Mouse (Mus musculus) MEL (cell line): ENCODE results near the gene Acot3. TPM values are rescaled to one million over a fixed set of nuclear protein-coding genes. Genes with fewer than 3 reads are reported as not detected.
"Not testable (repeated sequence)": the region's sequence is repeated elsewhere in the genome, so short reads cannot be mapped to it uniquely, and the experiment has no call there.

Experiments
- DNase-seq: peaks from one replicate; pipeline ENCODE4 v3.0.0; 2011; ENCODE audit warnings: low read depth, low spot score
- H3K27ac ChIP-seq: 2 replicates; pipeline ENCODE4 v1.5.1; 2012; ENCODE audit warnings: low read depth, mild to moderate bottlenecking, control low read depth, low read length, moderate library complexity; ENCODE audit not compliant: control insufficient read depth
- H3K27me3 ChIP-seq, 2 experiments: fragments of 150-350 bp in 1 of 2; sonication (generic) in 1 of 2; 2 replicates each; pipeline ENCODE4 v1.6.1; 2012; ENCODE audit warnings: low read length in 2 of 2, mild to moderate bottlenecking in 2 of 2, improper control_type of control experiment in 1 of 2, moderate library complexity in 1 of 2; ENCODE audit not compliant: insufficient read depth in 2 of 2, control insufficient read depth in 1 of 2
- H3K36me3 ChIP-seq, 2 experiments: 2 replicates each; pipeline ENCODE4 v1.6.1; 2012 to 2014; ENCODE audit warnings: low read length in 2 of 2, improper control_type of control experiment in 1 of 2, inconsistent platforms in 1 of 2, mild to moderate bottlenecking in 1 of 2; ENCODE audit not compliant: insufficient read depth in 2 of 2, control insufficient read depth in 1 of 2
- H3K4me1 ChIP-seq, 2 experiments: fragments of 150-350 bp in 1 of 2; sonication (generic) in 1 of 2; 2 replicates each; pipeline ENCODE4 v1.6.1; 2012; ENCODE audit warnings: low read length in 2 of 2, improper control_type of control experiment in 1 of 2, mild to moderate bottlenecking in 1 of 2; ENCODE audit not compliant: insufficient read depth in 2 of 2, control insufficient read depth in 1 of 2
- H3K4me3 ChIP-seq, 2 experiments: fragments of 150-350 bp in 1 of 2; sonication (generic) in 1 of 2; 2 replicates each; pipeline ENCODE4 v1.5.1; 2012; ENCODE audit warnings: low read depth in 2 of 2, low read length in 2 of 2, mild to moderate bottlenecking in 2 of 2, moderate library complexity in 2 of 2, control low read depth in 1 of 2, improper control_type of control experiment in 1 of 2; ENCODE audit not compliant: control insufficient read depth in 1 of 2, insufficient read depth in 1 of 2
- H3K79me2 ChIP-seq: 2 replicates; pipeline ENCODE4 v1.6.1; 2012; ENCODE audit warnings: mild to moderate bottlenecking, low read length, moderate library complexity; ENCODE audit not compliant: control insufficient read depth, poor library complexity, insufficient read depth
- H3K9ac ChIP-seq: 2 replicates; pipeline ENCODE4 v1.6.1; 2012; ENCODE audit warnings: low read depth, mild to moderate bottlenecking, control low read depth, low read length, moderate library complexity; ENCODE audit not compliant: control insufficient read depth, poor library complexity, severe bottlenecking
- H3K9me3 ChIP-seq: fragments of 150-350 bp; sonication (generic); replicated peaks from 2 replicates; pipeline ENCODE4 v1.6.1; 2012; ENCODE audit warnings: mild to moderate bottlenecking, low read length, improper control_type of control experiment, moderate library complexity; ENCODE audit not compliant: insufficient read depth
- ELF1 ChIP-seq: IDR thresholded peaks from 2 replicates; pipeline ENCODE4 v1.6.1; 2014; ENCODE audit warnings: low read depth, mild to moderate bottlenecking, inconsistent platforms, low read length, improper control_type of control experiment, moderate library complexity
- EP300 ChIP-seq, 2 experiments: IDR thresholded peaks; 2 replicates each; pipeline ENCODE4 v1.6.1; 2011; ENCODE audit warnings: improper control_type of control experiment in 2 of 2, low read length in 2 of 2, low read depth in 1 of 2, mild to moderate bottlenecking in 1 of 2
- HCFC1 ChIP-seq: IDR thresholded peaks from 2 replicates; pipeline ENCODE4 v1.6.1; 2012; ENCODE audit warnings: low read depth, mild to moderate bottlenecking, inconsistent platforms, low read length, improper control_type of control experiment, moderate library complexity
- MXI1 ChIP-seq: IDR thresholded peaks from 2 replicates; pipeline ENCODE4 v1.6.1; 2011; ENCODE audit warnings: mild to moderate bottlenecking, low read depth, low read length, improper control_type of control experiment
- SIN3A ChIP-seq: IDR thresholded peaks from 2 replicates; pipeline ENCODE4 v1.6.1; 2012; ENCODE audit warnings: low read length, improper control_type of control experiment, inconsistent platforms
- TAL1 ChIP-seq: IDR thresholded peaks from 2 replicates; pipeline ENCODE4 v1.6.1; 2012; ENCODE audit warnings: mild to moderate bottlenecking, inconsistent platforms, low read length, moderate library complexity, mixed read lengths
- TBP ChIP-seq: IDR thresholded peaks from 2 replicates; pipeline ENCODE4 v1.8.0; 2011; ENCODE audit warnings: low read depth, low read length, improper control_type of control experiment
- USF2 ChIP-seq, 2 experiments: IDR thresholded peaks; 2 replicates each; pipeline ENCODE4 v1.6.1; 2011 to 2012; ENCODE audit warnings: improper control_type of control experiment in 2 of 2, low read length in 2 of 2, borderline replicate concordance in 1 of 2, inconsistent platforms in 1 of 2, low read depth in 1 of 2, mild to moderate bottlenecking in 1 of 2; ENCODE audit not compliant: insufficient read depth in 1 of 2
- ZNF384 ChIP-seq: IDR thresholded peaks from 2 replicates; pipeline ENCODE4 v1.6.1; 2012; ENCODE audit warnings: low read depth, mild to moderate bottlenecking, inconsistent platforms, low read length, improper control_type of control experiment
- polyA plus RNA-seq, 2 experiments: library from polyadenylated mRNA; stranded (reverse) in 1 of 2; unstranded in 1 of 2; fragments of >175 nt in 1 of 2; fragments of >200 nt in 1 of 2; gene quantifications; 2 replicates each; pipeline versions ENCODE4 v1.2.1 to v1.2.4; 2012; ENCODE audit warnings: low replicate concordance in 2 of 2, low read depth in 1 of 2; ENCODE audit not compliant: insufficient read length in 2 of 2, insufficient read depth in 1 of 2, missing spikeins in 1 of 2
- total RNA-seq: library from RNA; depleted of rRNA; stranded (reverse); fragments of 300-350 nt; gene quantifications from 2 replicates; pipeline ENCODE4 v1.2.3, GENCODE M21; 2012

Gene Acot3
- total and polyA plus RNA-seq, 3 experiments: not detected

DNA sequence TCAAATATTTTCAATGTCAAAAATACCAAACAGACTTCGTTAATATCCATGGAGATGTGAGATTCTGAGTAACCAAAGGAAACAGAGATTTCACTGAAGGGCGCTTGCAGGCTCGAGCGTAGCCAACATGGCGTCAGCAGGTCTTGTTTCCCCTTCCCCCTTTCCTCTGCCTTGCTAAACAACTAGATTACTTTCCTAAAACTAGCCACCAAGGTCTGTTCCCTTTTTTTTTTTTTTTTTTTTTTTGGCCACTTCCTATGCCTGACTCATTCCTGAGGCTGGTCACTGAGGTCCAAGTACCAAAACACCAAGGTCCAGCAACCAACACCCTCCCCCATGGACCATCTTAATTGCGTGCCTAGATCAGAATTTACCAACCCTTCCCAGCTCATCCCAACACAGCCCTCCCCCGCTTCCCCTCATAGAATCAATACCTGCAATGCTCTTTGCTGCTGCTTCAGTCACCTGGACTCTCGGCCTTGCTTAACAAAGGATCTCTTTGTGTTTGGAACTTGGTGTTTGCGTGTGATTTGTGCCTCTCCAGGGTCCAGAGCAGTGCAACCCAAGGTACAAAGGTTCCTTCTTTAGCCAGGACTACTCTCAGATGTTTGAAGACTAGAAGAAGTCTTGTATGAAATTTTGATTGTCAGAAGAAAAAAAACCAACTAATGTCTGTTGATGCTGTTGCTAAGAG, 28.7 kb upstream of the Acot3 start:
- Histone ChIP-seq H3K36me3 (peaks cover 0 to 8% of the 10 kb centered on the region in 2 experiments; a peak in 2 of 4 replicates), H3K27me3 (no peaks in the 10 kb centered on the region), H3K4me3 (no peak overlapping the region), H3K9me3 (no peaks in the 10 kb centered on the region), H3K27ac (no peak overlapping the region), H3K79me2 (no peaks in the 10 kb centered on the region), H3K4me1 (peaks cover 0 to 10% of the 10 kb centered on the region in 2 experiments; a peak in 2 of 4 replicates), H3K9ac (no peak overlapping the region)
- TF ChIP-seq MXI1 (no peak), ELF1 (no peak), TAL1 (no peak), USF2 (IDR thresholded peaks at IDR 0.05; ENCODE audit: borderline replicate concordance in 1 of 2, insufficient read depth in 1 of 2, low read depth in 1 of 2, low read length in 2 of 2) (no peak), ZNF384 (peak; percentile 68)
- DNase-seq: no peak

GRCm38 (mm10) chr12:84025888-84026287, 26.1 kb upstream of the Acot3 start:
- no peak overlapping the region for H3K27ac ChIP-seq
- H3K9me3 ChIP-seq: no peaks in the 10 kb centered on the region
- no peak for DNase-seq
- H3K9ac ChIP-seq: no peak overlapping the region
- TF ChIP-seq HCFC1 (no peak), EP300 (IDR thresholded peaks at IDR 0.05; ENCODE audit: low read depth in 1 of 2, low read length in 2 of 2) (no peak), TBP (no peak), SIN3A (no peak), MXI1 (no peak)
- H3K4me1 ChIP-seq: peaks cover 2 to 8% of the 10 kb centered on the region in 2 experiments; a peak in 3 of 4 replicates
- no peaks in the 10 kb centered on the region for H3K79me2 ChIP-seq
- peaks cover 0 to 2% of the 10 kb centered on the region in 2 experiments; a peak in 1 of 4 replicates for H3K36me3 ChIP-seq
- H3K27me3 ChIP-seq: no peaks in the 10 kb centered on the region
- no peak overlapping the region for H3K4me3 ChIP-seq

DNA sequence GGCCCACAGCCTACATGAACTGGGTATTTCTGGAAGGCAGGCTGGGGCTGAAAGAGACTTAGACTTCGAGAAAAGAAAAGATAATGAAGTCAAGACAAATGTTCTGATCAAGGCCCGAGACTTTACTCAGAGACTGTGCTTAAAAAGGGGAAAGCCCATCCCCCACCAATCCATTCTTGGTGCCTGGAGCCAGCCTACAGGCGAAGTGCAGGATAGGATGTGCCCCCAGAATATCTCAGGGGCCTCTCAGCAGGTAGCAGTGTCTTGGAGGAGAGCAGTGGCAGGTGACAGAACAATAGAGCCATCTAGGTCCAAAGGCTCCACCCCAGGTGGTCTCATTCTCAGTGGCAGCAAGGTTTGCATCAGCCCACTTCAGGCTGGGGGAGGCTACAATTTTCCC, 23.6 kb upstream of the Acot3 start:
- H3K9ac ChIP-seq, DNase-seq, H3K27ac ChIP-seq, H3K27me3 ChIP-seq, H3K9me3 ChIP-seq, H3K4me3 ChIP-seq, H3K79me2 ChIP-seq, H3K4me1 ChIP-seq, H3K36me3 ChIP-seq: not testable (repeated sequence)

DNA sequence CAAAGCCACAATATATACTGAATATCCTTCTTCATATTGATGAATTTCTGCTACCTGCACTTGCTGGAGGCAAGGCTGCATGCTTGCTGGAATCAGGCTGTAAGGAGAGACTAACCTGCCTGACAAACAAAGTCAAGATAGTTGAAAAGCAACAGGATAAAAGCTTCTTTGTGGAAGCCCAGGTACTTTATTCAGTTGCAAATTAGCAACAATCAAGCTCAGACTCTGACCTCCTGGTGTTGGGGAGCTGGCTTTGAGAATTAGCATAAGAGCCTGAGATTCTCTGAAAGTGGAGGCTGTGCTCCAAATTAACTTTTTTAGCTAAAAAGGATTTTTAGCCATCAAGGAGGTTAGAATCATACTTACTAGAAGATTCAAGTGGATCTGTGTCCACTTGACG, 22.9 kb upstream of the Acot3 start:
- not testable (repeated sequence) for H3K79me2 ChIP-seq, H3K4me3 ChIP-seq, H3K9me3 ChIP-seq, H3K9ac ChIP-seq, DNase-seq, H3K27me3 ChIP-seq, H3K27ac ChIP-seq
- H3K4me1 ChIP-seq: peaks cover 11 to 13% of the 10 kb centered on the region in 2 experiments
- peaks cover 0 to 16% of the 10 kb centered on the region in 2 experiments; a peak in 2 of 4 replicates for H3K36me3 ChIP-seq
